ENCODE assay signal across 8 mouse cellular contexts in the genomic region with DNA sequence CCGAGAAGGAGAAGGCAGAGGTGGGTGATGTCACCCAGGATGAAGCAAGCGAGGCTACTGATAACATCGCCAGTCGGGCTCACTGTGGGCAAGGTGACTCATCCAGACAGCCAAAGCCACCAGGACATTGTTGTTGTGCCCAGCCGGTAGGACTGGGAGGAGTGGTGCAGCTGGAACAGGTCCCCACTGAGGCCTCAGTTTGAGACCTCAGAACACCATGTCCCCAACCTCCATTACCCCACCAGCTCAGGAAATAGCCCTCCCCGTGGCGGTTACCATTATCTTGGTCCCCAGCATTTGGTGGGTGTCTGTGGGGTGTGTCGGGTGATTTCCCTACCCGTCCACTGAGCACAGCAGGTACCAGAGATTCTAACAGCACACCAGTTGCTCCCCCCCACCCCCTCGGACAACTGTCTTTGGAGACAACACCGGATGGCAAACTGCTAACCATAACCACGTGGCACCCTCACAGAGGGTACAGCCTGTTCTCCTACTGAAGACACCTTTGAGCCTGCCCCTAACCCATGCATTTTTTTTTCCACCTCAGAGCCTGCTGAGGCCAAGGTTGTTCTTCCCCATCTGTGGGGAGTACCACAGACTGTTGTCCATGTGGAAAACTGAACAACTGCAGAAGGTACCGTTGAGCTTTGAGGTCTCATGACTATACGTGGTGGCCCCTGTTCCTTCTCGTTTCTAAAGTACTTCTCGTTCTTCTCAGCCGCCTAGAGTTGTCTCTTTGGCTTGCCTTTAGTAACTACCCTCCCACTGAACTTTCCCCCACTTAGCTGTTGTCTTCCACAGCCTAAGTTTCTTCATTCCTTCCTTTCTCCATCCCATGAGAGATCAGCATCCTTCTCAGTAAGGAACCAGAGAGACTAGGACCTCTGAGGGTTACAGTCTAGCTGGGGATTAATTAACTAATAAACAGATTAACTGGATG.
DNase-seq lines count a peak whose midpoint lies in the region; ATAC-seq and TF ChIP-seq lines count a peak whose summit lies in the region.

No protein-coding gene starts in this region.

- 0 out of 2 replicates have a peak overlapping the region, but pooled peaks have one; percentile 15 for H3K9ac ChIP-seq in liver, embryonic 15.5 days
- H3K9ac ChIP-seq in stomach, embryonic 16.5 days (ENCODE audit: low read length) = 0 out of 2 replicates have a peak overlapping the region, but pooled peaks have one; percentile 13
- no peak overlapping the region for H3K9ac ChIP-seq in forebrain, postnatal 0 days

- no peaks in the 10 kb centered on the region for H3K27me3 ChIP-seq in liver, embryonic 15.5 days
- no peaks in the 10 kb centered on the region for H3K27me3 ChIP-seq in stomach, embryonic 16.5 days (ENCODE audit: control insufficient read depth, insufficient read depth, low read length)
- H3K27me3 ChIP-seq in forebrain, postnatal 0 days (ENCODE audit: insufficient read depth, low read length) = no peaks in the 10 kb centered on the region
- peaks cover 5% of the 10 kb centered on the region; the same call in 1 of the 2 replicates for H3K27me3 ChIP-seq in midbrain, embryonic 10.5 days (ENCODE audit: low read depth, poor library complexity, severe bottlenecking)

- H3K4me2 ChIP-seq in liver, embryonic 15.5 days = peak overlapping the region; percentile 11
- no peak overlapping the region for H3K4me2 ChIP-seq in stomach, embryonic 16.5 days (ENCODE audit: low read depth, low read length)
- no peak overlapping the region for H3K4me2 ChIP-seq in forebrain, postnatal 0 days (ENCODE audit: low read depth)

- peak; percentile 29; the same call in 1 of the 2 replicates for TF ChIP-seq POLR2A in bone marrow, adult 2 months (IDR thresholded peaks at IDR 0.05; ENCODE audit: borderline replicate concordance, control insufficient read depth, low read depth, low read length)

- ATAC-seq in liver, embryonic 15.5 days (ENCODE audit: insufficient read depth) = peak; percentile 58
- no peak for ATAC-seq in stomach, embryonic 16.5 days (ENCODE audit: insufficient read depth, low FRiP score)
- ATAC-seq in forebrain, postnatal 0 days = no peak

- no peaks in the 10 kb centered on the region for H3K36me3 ChIP-seq in liver, embryonic 15.5 days (replicated peaks)
- no peaks in the 10 kb centered on the region for H3K36me3 ChIP-seq in stomach, embryonic 16.5 days (ENCODE audit: control insufficient read depth, insufficient read depth, low read length)
- H3K36me3 ChIP-seq in forebrain, postnatal 0 days (ENCODE audit: insufficient read depth) = no peaks in the 10 kb centered on the region
- no peaks in the 10 kb centered on the region for H3K36me3 ChIP-seq in midbrain, embryonic 10.5 days

- no peak overlapping the region for H3K4me3 ChIP-seq in bone marrow, adult 2 months (replicated peaks; ENCODE audit: control insufficient read depth, low read depth, low read length)
- no peak overlapping the region for H3K4me3 ChIP-seq in liver, embryonic 15.5 days (replicated peaks)
- H3K4me3 ChIP-seq in stomach, embryonic 16.5 days (replicated peaks; ENCODE audit: low read length) = no peak overlapping the region
- no peak overlapping the region for H3K4me3 ChIP-seq in forebrain, postnatal 0 days (ENCODE audit: low read depth, low read length)
- no peak overlapping the region for H3K4me3 ChIP-seq in midbrain, embryonic 10.5 days

- H3K9me3 ChIP-seq in liver, embryonic 15.5 days (replicated peaks) = no peaks in the 10 kb centered on the region
- no peaks in the 10 kb centered on the region for H3K9me3 ChIP-seq in stomach, embryonic 16.5 days (replicated peaks; ENCODE audit: control insufficient read depth, low read length)
- H3K9me3 ChIP-seq in forebrain, postnatal 0 days (ENCODE audit: low read length) = no peaks in the 10 kb centered on the region
- no peaks in the 10 kb centered on the region for H3K9me3 ChIP-seq in midbrain, embryonic 10.5 days (replicated peaks)

- no peak for TF ChIP-seq CTCF in bone marrow, adult 2 months (IDR thresholded peaks at IDR 0.05; ENCODE audit: control insufficient read depth, insufficient read depth, low read length)
- TF ChIP-seq CTCF in forebrain, postnatal 0 days (IDR thresholded peaks at IDR 0.05; ENCODE audit: low read depth) = no peak

- peaks cover 24% of the 10 kb centered on the region for H3K4me1 ChIP-seq in bone marrow, adult 2 months (ENCODE audit: control insufficient read depth, insufficient read depth, low read length)
- peaks cover 93% of the 10 kb centered on the region for H3K4me1 ChIP-seq in liver, embryonic 15.5 days (replicated peaks)
- peaks cover 29% of the 10 kb centered on the region for H3K4me1 ChIP-seq in stomach, embryonic 16.5 days (ENCODE audit: control insufficient read depth, insufficient read depth, low read length)
- H3K4me1 ChIP-seq in forebrain, postnatal 0 days (ENCODE audit: insufficient read depth) = no peaks in the 10 kb centered on the region
- H3K4me1 ChIP-seq in midbrain, embryonic 10.5 days = peaks cover 50% of the 10 kb centered on the region

- DNase-seq in heart, adult 11 months = peak; percentile 97
- DNase-seq in heart, postnatal 4 days = no peak
- DNase-seq in layer of hippocampus, adult 9-11 months = no peak
- DNase-seq in forebrain, postnatal 0 days = no peak
- no peak for DNase-seq in midbrain, embryonic 10.5 days (ENCODE audit: low spot score)

- WGBS in bone marrow, adult 2 months = 2% methylated on average over 17 of the region's 17 CpGs
- 15% methylated on average over 17 of the region's 17 CpGs for WGBS in liver, embryonic 15.5 days (ENCODE audit: insufficient replicate concordance)
- 74% methylated on average over 17 of the region's 17 CpGs for WGBS in stomach, embryonic 16.5 days
- 84% methylated on average over 17 of the region's 17 CpGs for WGBS in forebrain, postnatal 0 days
- 92% methylated on average over 17 of the region's 17 CpGs for WGBS in midbrain, embryonic 10.5 days

- peak overlapping the region; percentile 96 for H3K27ac ChIP-seq in bone marrow, adult 2 months (ENCODE audit: control insufficient read depth, insufficient read depth, low read depth, low read length, poor library complexity)
- H3K27ac ChIP-seq in liver, embryonic 15.5 days (replicated peaks) = peak overlapping the region; percentile 84
- H3K27ac ChIP-seq in stomach, embryonic 16.5 days (ENCODE audit: low read length) = peak overlapping the region; percentile 47
- no peak overlapping the region for H3K27ac ChIP-seq in forebrain, postnatal 0 days (ENCODE audit: low read depth, low read length)
- H3K27ac ChIP-seq in midbrain, embryonic 10.5 days (replicated peaks) = no peak overlapping the region

Comparison
In these comparisons a context has a peak if more than half of its experiments do, and no peak if none do; other contexts are left out.
1. H3K27ac ChIP-seq: peak in bone marrow, adult 2 months (single experiment), liver, embryonic 15.5 days (single experiment) and stomach, embryonic 16.5 days (single experiment); none in forebrain, postnatal 0 days (single experiment) and midbrain, embryonic 10.5 days (single experiment).